In genomic region chr11:113516156-113516555, GRCm38 (mm10) we compare ENCODE assay signal across 26 mouse cellular contexts.
DNase-seq lines count a peak whose midpoint lies in the region; ATAC-seq and TF ChIP-seq lines count a peak whose summit lies in the region.
"Had no signal": no experiment of that assay in that cellular context is flagged by ENCODE, and none has a peak within 500 bp of the region (broad histone marks: within the 10 kb centered on the region; RNA-seq: fewer than 3 reads in every experiment).

No protein-coding gene starts in this region.

- TF ChIP-seq CTCF in left cerebral cortex, adult 2 months (IDR thresholded peaks at IDR 0.05), result no peak

- no peaks in the 10 kb centered on the region for H3K36me3 ChIP-seq in myocyte (ENCODE audit: control insufficient read depth, insufficient read depth)
- H3K36me3 ChIP-seq: heart, embryonic 13.5 days; kidney, embryonic 15.5 days; limb, embryonic 13.5 days; liver, embryonic 12.5 days; midbrain, embryonic 12.5 days had no signal

- peak; percentile 60 for ATAC-seq in frontal cortex, adult (ENCODE audit: low TSS enrichment)
- ATAC-seq: activated CD4-positive, CD25-positive, alpha-beta regulatory T cell, adult 4 months; forebrain, embryonic 13.5 days; liver, embryonic 12.5 days had no signal

- H3K27me3 ChIP-seq in myocyte (ENCODE audit: control insufficient read depth, insufficient read depth, insufficient read length), result no peaks in the 10 kb centered on the region
- H3K27me3 ChIP-seq: forebrain, embryonic 13.5 days; heart, embryonic 13.5 days; kidney, embryonic 15.5 days; limb, embryonic 13.5 days; liver, embryonic 12.5 days; midbrain, embryonic 12.5 days had no signal

- DNase-seq in frontal cortex, postnatal 10 days (ENCODE audit: low spot score in 2 of 2), result no peak
- DNase-seq in left cerebral cortex, adult 2 months (ENCODE audit: extremely low spot score in 1 of 2, low spot score in 2 of 2), result peak; percentile 29 to 45
- no peak for DNase-seq in left cerebral cortex, adult 11 months (ENCODE audit: low spot score)
- peak; percentile 78 for DNase-seq in brain, adult 2 months (ENCODE audit: low read depth, low spot score)
- DNase-seq in thymus, postnatal 4 days, result no peak
- no peak for DNase-seq in layer of hippocampus, postnatal 10 days (ENCODE audit: low spot score in 2 of 2)
- DNase-seq: adrenal gland, adult 8-10 months; cerebellum, adult 2 months; cerebellum, postnatal 25 days; gastrocnemius, postnatal 36 days; heart, adult 2 months; heart, postnatal 14 days; kidney, adult 11 months; kidney, postnatal 36 days; lung, adult 18-20 months; lung, postnatal 10 days; thymus, adult 2 months had no signal

- intact Hi-C loops in left cerebral cortex, adult 2 months (cut with DNase I), result loop anchor here (5.0 kb wide), 3 partner anchors 74 to 101 kb away; partner anchors contain the start of gene Sstr2

- no peak overlapping the region for H3K4me3 ChIP-seq in left cerebral cortex, adult 2 months
- no peak overlapping the region for H3K4me3 ChIP-seq in myocyte
- H3K4me3 ChIP-seq: forebrain, embryonic 13.5 days; heart, adult 2 months; heart, embryonic 13.5 days; kidney, embryonic 15.5 days; limb, embryonic 13.5 days; liver, embryonic 12.5 days; midbrain, embryonic 12.5 days had no signal

- no peak overlapping the region for H3K27ac ChIP-seq in left cerebral cortex, adult 2 months
- H3K27ac ChIP-seq: forebrain, embryonic 13.5 days; heart, adult 2 months; heart, embryonic 13.5 days; kidney, embryonic 15.5 days; limb, embryonic 13.5 days; liver, embryonic 12.5 days; midbrain, embryonic 12.5 days had no signal

- no peak overlapping the region for H3K4me2 ChIP-seq in myocyte (ENCODE audit: low read depth)
- H3K4me2 ChIP-seq: forebrain, embryonic 13.5 days; heart, embryonic 13.5 days; kidney, embryonic 15.5 days; limb, embryonic 13.5 days; liver, embryonic 12.5 days; midbrain, embryonic 12.5 days had no signal

- H3K79me2 ChIP-seq in myocyte (ENCODE audit: control insufficient read depth, insufficient read depth), result no peaks in the 10 kb centered on the region

- no peak for TF ChIP-seq POLR2A in myocyte (IDR thresholded peaks at IDR 0.05; ENCODE audit: insufficient read length, low read depth)

- H3ac ChIP-seq in myocyte (ENCODE audit: control insufficient read depth, insufficient read length), result no peak overlapping the region

TF ChIP-seq in myocyte, 11 proteins besides CTCF, POLR2A, EP300 and RAD21:
- TF ChIP-seq USF1 (IDR thresholded peaks at IDR 0.05; ENCODE audit: low read depth) (no peak), MYOD1 (IDR thresholded peaks at IDR 0.05; ENCODE audit: control insufficient read depth in 1 of 3, insufficient read length in 2 of 3, low read depth in 2 of 3) (peak in 1 of 3 experiments; percentile 68), MYOG (IDR thresholded peaks at IDR 0.05; ENCODE audit: control insufficient read depth in 1 of 3, insufficient read depth in 1 of 3, insufficient read length in 2 of 3, low read depth in 2 of 3) (peak in 2 of 3 experiments; percentile 1 to 30)
TF ChIP-seq in myocyte: peak in this region for 2.

Comparison
In these comparisons a context has a peak if more than half of its experiments do, and no peak if none do; other contexts are left out.
1. DNase-seq: peak in left cerebral cortex, adult 2 months (2 of 2) and brain, adult 2 months (single experiment); none in frontal cortex, postnatal 10 days (0 of 2), left cerebral cortex, adult 11 months (single experiment), thymus, postnatal 4 days (single experiment) and layer of hippocampus, postnatal 10 days (0 of 2).